Mouse (Mus musculus): Measurements from ENCODE around the gene Mllt11. TPM values are rescaled to one million over a fixed set of nuclear protein-coding genes. Genes with fewer than 3 reads are reported as not detected.

The Mllt11 gene
- polyA plus RNA-seq, 1 experiment from 2014 or later = 11.5 TPM

GRCm38 (mm10) chr3:95172526-95173255, 59.3 kb downstream of the Mllt11 start:
- H3K4me2 ChIP-seq (ENCODE audit: low read depth, low read length) = peak overlapping the region; percentile 69; the same call in 1 of the 2 replicates
- peaks cover 38% of the 10 kb centered on the region for H3K27me3 ChIP-seq (ENCODE audit: control insufficient read depth, insufficient read depth, low read length)
- no peak for ATAC-seq (replicated peaks; ENCODE audit: extremely low read depth, insufficient read depth, low FRiP score)
- peaks cover 3% of the 10 kb centered on the region; the same call in 1 of the 2 replicates for H3K4me1 ChIP-seq (ENCODE audit: control insufficient read depth, insufficient read depth, low read length)
- H3K36me3 ChIP-seq (ENCODE audit: control insufficient read depth, insufficient read depth) = no peaks in the 10 kb centered on the region
- no peaks in the 10 kb centered on the region for H3K9me3 ChIP-seq (replicated peaks; ENCODE audit: control insufficient read depth, low read length)
- H3K9ac ChIP-seq (ENCODE audit: low read length) = no peak overlapping the region
- peak overlapping the region; percentile 51 for H3K4me3 ChIP-seq (ENCODE audit: low read length)
- H3K27ac ChIP-seq (ENCODE audit: low read length) = no peak overlapping the region
- WGBS = 18% methylated on average over 83 of the region's 84 CpGs

GRCm38 (mm10) chr3:95171105-95171504, 60.9 kb downstream of the Mllt11 start:
- H3K27me3 ChIP-seq (ENCODE audit: control insufficient read depth, insufficient read depth, low read length) = peaks cover 38% of the 10 kb centered on the region
- ATAC-seq (replicated peaks; ENCODE audit: extremely low read depth, insufficient read depth, low FRiP score) = no peak

GRCm38 (mm10) chr3:95169996-95170395, 62.0 kb downstream of the Mllt11 start:
- no peak overlapping the region for H3K4me2 ChIP-seq (ENCODE audit: low read depth, low read length)
- H3K4me1 ChIP-seq (ENCODE audit: control insufficient read depth, insufficient read depth, low read length) = peaks cover 5% of the 10 kb centered on the region
- no peaks in the 10 kb centered on the region for H3K36me3 ChIP-seq (ENCODE audit: control insufficient read depth, insufficient read depth)
- no peak overlapping the region for H3K4me3 ChIP-seq (ENCODE audit: low read length)
- H3K9me3 ChIP-seq (replicated peaks; ENCODE audit: control insufficient read depth, low read length) = no peaks in the 10 kb centered on the region
- H3K27ac ChIP-seq (ENCODE audit: low read length) = no peak overlapping the region
- H3K27me3 ChIP-seq (ENCODE audit: control insufficient read depth, insufficient read depth, low read length) = peaks cover 36% of the 10 kb centered on the region
- H3K9ac ChIP-seq (ENCODE audit: low read length) = no peak overlapping the region
- ATAC-seq (replicated peaks; ENCODE audit: extremely low read depth, insufficient read depth, low FRiP score) = no peak
- WGBS = 91% methylated on average over 10 of the region's 10 CpGs

More at GRCm38 (mm10) chr3:95171105-95171504, 60.9 kb downstream of the Mllt11 start:
- Histone ChIP-seq H3K4me3 (ENCODE audit: low read length) (no peak overlapping the region), H3K9me3 (replicated peaks; ENCODE audit: control insufficient read depth, low read length) (no peaks in the 10 kb centered on the region), H3K27ac (ENCODE audit: low read length) (no peak overlapping the region), H3K4me1 (ENCODE audit: control insufficient read depth, insufficient read depth, low read length) (peaks cover 3% of the 10 kb centered on the region; the same call in 1 of the 2 replicates), H3K36me3 (ENCODE audit: control insufficient read depth, insufficient read depth) (no peaks in the 10 kb centered on the region), H3K4me2 (ENCODE audit: low read depth, low read length) (no peak overlapping the region), H3K9ac (ENCODE audit: low read length) (no peak overlapping the region)
- 53% methylated on average over 6 of the region's 6 CpGs for WGBS

Other genes with a start within 250 kb of the Mllt11 start
- 16.4 and 16.9 TPM in 2 replicates for gene Zfp687, start 216.7 kb downstream of the Mllt11 start, polyA plus RNA-seq (2015; fragmentation: Nextera tagmentation; extraction: Ambion mirVana)
- gene Psmd4, start 189.6 kb downstream of the Mllt11 start, polyA plus RNA-seq (2015; fragmentation: Nextera tagmentation; extraction: Ambion mirVana) = 201 and 223 TPM in 2 replicates
- gene Pip5k1a, start 125.2 kb downstream of the Mllt11 start, polyA plus RNA-seq (2015; fragmentation: Nextera tagmentation; extraction: Ambion mirVana) = 17.6 and 17.9 TPM in 2 replicates
- gene Vps72, start 121.1 kb downstream of the Mllt11 start, polyA plus RNA-seq (2015; fragmentation: Nextera tagmentation; extraction: Ambion mirVana) = 92.5 and 96.6 TPM in 2 replicates
- gene Tmod4, start 107.7 kb downstream of the Mllt11 start, polyA plus RNA-seq (2015; fragmentation: Nextera tagmentation; extraction: Ambion mirVana) = 1.9 TPM in 2 replicates
- 54.1 and 59.2 TPM in 2 replicates for gene Scnm1, start 98.2 kb downstream of the Mllt11 start, polyA plus RNA-seq (2015; fragmentation: Nextera tagmentation; extraction: Ambion mirVana)
- gene Lysmd1, start 98.1 kb downstream of the Mllt11 start, polyA plus RNA-seq (2015; fragmentation: Nextera tagmentation; extraction: Ambion mirVana) = 9.7 and 11.3 TPM in 2 replicates
- gene Tnfaip8l2, start 89.8 kb downstream of the Mllt11 start, polyA plus RNA-seq (2015; fragmentation: Nextera tagmentation; extraction: Ambion mirVana) = 3.9 and 4.4 TPM in 2 replicates
- gene Sema6c, start 71.7 kb downstream of the Mllt11 start, polyA plus RNA-seq (2015; fragmentation: Nextera tagmentation; extraction: Ambion mirVana) = 1.5 and 2.7 TPM in 2 replicates
- gene Gabpb2, start 14.3 kb downstream of the Mllt11 start, polyA plus RNA-seq (2015; fragmentation: Nextera tagmentation; extraction: Ambion mirVana) = 6.3 and 6.6 TPM in 2 replicates
- 57.8 and 59.3 TPM in 2 replicates for gene Cdc42se1, start 3.4 kb downstream of the Mllt11 start, polyA plus RNA-seq (2015; fragmentation: Nextera tagmentation; extraction: Ambion mirVana)
- gene Gm128, start 9.4 kb upstream of the Mllt11 start, polyA plus RNA-seq (2015; fragmentation: Nextera tagmentation; extraction: Ambion mirVana) = 0.50 and 0.51 TPM in 2 replicates
- gene Bnipl, start 19.0 kb upstream of the Mllt11 start, polyA plus RNA-seq (2015; fragmentation: Nextera tagmentation; extraction: Ambion mirVana) = 0.22 and 0.37 TPM in 2 replicates
- 24.7 and 28.2 TPM in 2 replicates for gene Mindy1, start 49.2 kb upstream of the Mllt11 start, polyA plus RNA-seq (2015; fragmentation: Nextera tagmentation; extraction: Ambion mirVana)
- 28.1 and 31.4 TPM in 2 replicates for gene Prune1, start 49.9 kb upstream of the Mllt11 start, polyA plus RNA-seq (2015; fragmentation: Nextera tagmentation; extraction: Ambion mirVana)
- 0.60 and 0.79 TPM in 2 replicates for gene Anxa9, start 75.0 kb upstream of the Mllt11 start, polyA plus RNA-seq (2015; fragmentation: Nextera tagmentation; extraction: Ambion mirVana)
- gene Cers2, start 82.6 kb upstream of the Mllt11 start, polyA plus RNA-seq (2015; fragmentation: Nextera tagmentation; extraction: Ambion mirVana) = 139 and 145 TPM in 2 replicates
- 20.1 and 21.5 TPM in 2 replicates for gene Setdb1, start 125.0 kb upstream of the Mllt11 start, polyA plus RNA-seq (2015; fragmentation: Nextera tagmentation; extraction: Ambion mirVana)
- gene 4930558C23Rik, start 170.7 kb upstream of the Mllt11 start, polyA plus RNA-seq (2015; fragmentation: Nextera tagmentation; extraction: Ambion mirVana) = not detected in 2 replicates
- gene Arnt, start 202.2 kb upstream of the Mllt11 start, polyA plus RNA-seq (2015; fragmentation: Nextera tagmentation; extraction: Ambion mirVana) = 30.6 and 32.1 TPM in 2 replicates

Measured in heart, embryonic 16.5 days (tissue).